Mouse (Mus musculus) heart, embryonic 12.5 days (tissue): Measurements from ENCODE around the gene Cdon. TPM values are rescaled to one million over a fixed set of nuclear protein-coding genes. Genes with fewer than 3 reads are reported as not detected.

Source experiments
- ATAC-seq: fragments of 200-750 bp; cut with Nextera tagmentation; 2 replicates; pipeline ENCODE4 v1.8.0; 2017; ENCODE audit warnings: moderate TSS enrichment, moderate library complexity; ENCODE audit not compliant: insufficient number of reproducible peaks, low FRiP score
- H3K27ac ChIP-seq: fragments of 300-500 bp; sonication (generic); 2 replicates; pipeline ENCODE4 v1.5.1; 2016; ENCODE audit warnings: mild to moderate bottlenecking, moderate library complexity; ENCODE audit not compliant: poor library complexity, severe bottlenecking
- H3K27me3 ChIP-seq: fragments of 300-500 bp; sonication (generic); replicated peaks from 2 replicates; pipeline ENCODE4 v1.6.1; 2016; ENCODE audit warnings: mild to moderate bottlenecking, moderate library complexity
- H3K36me3 ChIP-seq: fragments of 300-500 bp; sonication (generic); 2 replicates; pipeline ENCODE4 v1.6.1; 2016; ENCODE audit warnings: mild to moderate bottlenecking, moderate library complexity
- H3K4me1 ChIP-seq: fragments of 300-500 bp; sonication (generic); replicated peaks from 2 replicates; pipeline ENCODE4 v1.6.1; 2016; ENCODE audit warnings: mild to moderate bottlenecking
- H3K4me2 ChIP-seq: fragments of 300-500 bp; sonication (generic); 2 replicates; pipeline ENCODE4 v1.6.1; 2016; ENCODE audit warnings: mild to moderate bottlenecking, moderate library complexity
- H3K4me3 ChIP-seq: fragments of 300-500 bp; sonication (generic); 2 replicates; pipeline ENCODE4 v1.5.1; 2016; ENCODE audit warnings: mild to moderate bottlenecking
- H3K9ac ChIP-seq: fragments of 300-500 bp; sonication (generic); 2 replicates; pipeline ENCODE4 v1.6.1; 2016; ENCODE audit warnings: mild to moderate bottlenecking, moderate library complexity
- H3K9me3 ChIP-seq: fragments of 300-500 bp; sonication (generic); replicated peaks from 2 replicates; pipeline ENCODE4 v1.6.1; 2016; ENCODE audit warnings: mild to moderate bottlenecking, moderate library complexity
- WGBS: fragments of 180-500 bp; shearing (Covaris S2); methylation state at CpG from one replicate; pipeline ENCODE4 v1.1.7; 2016; 5-methylcytosine and 5-hydroxymethylcytosine counted together
- polyA plus RNA-seq: library from polyadenylated mRNA; unstranded; fragments of >200 nt; fragmentation: Nextera tagmentation; extraction: Ambion mirVana; gene quantifications from 2 replicates; pipeline ENCODE4 v1.2.1, GENCODE M21; 2016

The Cdon gene
- polyA plus RNA-seq, 1 experiment from 2014 or later, result 7.0 TPM

- Histone ChIP-seq H3K27me3 (0 out of 2 replicates have a peak, but pooled peaks cover 3% of the 10 kb centered on the region), H3K4me3 (no peak overlapping the region), H3K27ac (no peak overlapping the region), H3K36me3 (no peaks in the 10 kb centered on the region), H3K4me2 (no peak overlapping the region), H3K9me3 (no peaks in the 10 kb centered on the region), H3K4me1 (peaks cover 17% of the 10 kb centered on the region), H3K9ac (no peak overlapping the region)
- ATAC-seq, result no peak
- WGBS, result 59% methylated on average over 6 of the region's 6 CpGs
These were observed 121.0 kb downstream of the Cdon start for GRCm38 (mm10) chr9:35541941-35542340.

- Histone ChIP-seq H3K9ac (no peak overlapping the region), H3K9me3 (no peaks in the 10 kb centered on the region), H3K27ac (no peak overlapping the region), H3K4me1 (peaks cover 9% of the 10 kb centered on the region), H3K36me3 (no peaks in the 10 kb centered on the region), H3K4me3 (no peak overlapping the region), H3K27me3 (0 out of 2 replicates have a peak, but pooled peaks cover 3% of the 10 kb centered on the region), H3K4me2 (no peak overlapping the region)
- no peak for ATAC-seq
- WGBS, result 81% methylated on average over 14 of the region's 14 CpGs
These were observed 122.4 kb downstream of the Cdon start for GRCm38 (mm10) chr9:35543099-35543860.

GRCm38 (mm10) chr9:35544666-35545065 is 123.7 kb downstream of the Cdon start:
- no peak overlapping the region for H3K4me2 ChIP-seq
- no peak overlapping the region for H3K4me3 ChIP-seq
- 77% methylated on average over 2 of the region's 2 CpGs for WGBS
- H3K9ac ChIP-seq, result no peak overlapping the region
- H3K9me3 ChIP-seq, result no peaks in the 10 kb centered on the region
- H3K36me3 ChIP-seq, result no peaks in the 10 kb centered on the region
- no peak overlapping the region for H3K27ac ChIP-seq
- 0 out of 2 replicates have a peak, but pooled peaks cover 3% of the 10 kb centered on the region for H3K27me3 ChIP-seq
- H3K4me1 ChIP-seq, result no peaks in the 10 kb centered on the region
- ATAC-seq, result no peak

GRCm38 (mm10) chr9:35545704-35546103 is 124.8 kb downstream of the Cdon start:
- Histone ChIP-seq H3K27ac (no peak overlapping the region), H3K27me3 (0 out of 2 replicates have a peak, but pooled peaks cover 3% of the 10 kb centered on the region), H3K9ac (no peak overlapping the region), H3K36me3 (no peaks in the 10 kb centered on the region), H3K4me1 (no peaks in the 10 kb centered on the region), H3K4me3 (no peak overlapping the region), H3K9me3 (no peaks in the 10 kb centered on the region), H3K4me2 (no peak overlapping the region)
- 67% methylated on average over 12 of the region's 12 CpGs for WGBS
- ATAC-seq, result no peak

- Histone ChIP-seq H3K9ac (no peak overlapping the region), H3K9me3 (no peaks in the 10 kb centered on the region), H3K36me3 (no peaks in the 10 kb centered on the region), H3K4me1 (no peaks in the 10 kb centered on the region), H3K4me3 (no peak overlapping the region), H3K27ac (no peak overlapping the region), H3K4me2 (no peak overlapping the region), H3K27me3 (0 out of 2 replicates have a peak, but pooled peaks cover 3% of the 10 kb centered on the region)
- no peak for ATAC-seq
- WGBS, result 70% methylated on average over 9 of the region's 9 CpGs
These were observed 125.8 kb downstream of the Cdon start for GRCm38 (mm10) chr9:35546745-35547144.

- 78% methylated on average over 9 of the region's 9 CpGs for WGBS
- no peak overlapping the region for H3K4me3 ChIP-seq
- H3K4me1 ChIP-seq, result no peaks in the 10 kb centered on the region
- no peaks in the 10 kb centered on the region for H3K36me3 ChIP-seq
- no peak overlapping the region for H3K9ac ChIP-seq
- H3K9me3 ChIP-seq, result no peaks in the 10 kb centered on the region
- ATAC-seq, result no peak
- H3K27me3 ChIP-seq, result no peaks in the 10 kb centered on the region
- no peak overlapping the region for H3K27ac ChIP-seq
- H3K4me2 ChIP-seq, result no peak overlapping the region
These were observed 127.5 kb downstream of the Cdon start for GRCm38 (mm10) chr9:35548455-35548854.

- Histone ChIP-seq H3K9me3 (no peaks in the 10 kb centered on the region), H3K27me3 (0 out of 2 replicates have a peak, but pooled peaks cover 6% of the 10 kb centered on the region), H3K36me3 (peaks cover 7% of the 10 kb centered on the region), H3K9ac (no peak overlapping the region), H3K27ac (no peak overlapping the region), H3K4me3 (no peak overlapping the region), H3K4me2 (no peak overlapping the region), H3K4me1 (peaks cover 20% of the 10 kb centered on the region)
- 41% methylated on average over 12 of the region's 12 CpGs for WGBS
- ATAC-seq, result no peak
These were observed 135.7 kb downstream of the Cdon start for GRCm38 (mm10) chr9:35556494-35557102.

Other genes with a start within 250 kb of the Cdon start
- gene Dcps, start 245.1 kb upstream of the Cdon start, polyA plus RNA-seq, result 61.5 and 64.4 TPM in 2 replicates
- gene Srpr, start 221.0 kb upstream of the Cdon start, polyA plus RNA-seq, result 97.4 and 101 TPM in 2 replicates
- gene Tirap, start 220.8 kb upstream of the Cdon start, polyA plus RNA-seq, result 11.8 and 11.9 TPM in 2 replicates
- 62.2 and 67.6 TPM in 2 replicates for gene Foxred1, start 210.1 kb upstream of the Cdon start, polyA plus RNA-seq
- 26.6 and 28.5 TPM in 2 replicates for gene Fam118b, start 153.3 kb upstream of the Cdon start, polyA plus RNA-seq
- 22.1 and 24.4 TPM in 2 replicates for gene Rpusd4, start 153.3 kb upstream of the Cdon start, polyA plus RNA-seq
- gene Gm1113, start 97.1 kb downstream of the Cdon start, polyA plus RNA-seq, result not detected in 2 replicates
- 1.7 and 2.0 TPM in 2 replicates for gene Ddx25, start 137.4 kb downstream of the Cdon start, polyA plus RNA-seq
- 12.3 and 14.0 TPM in 2 replicates for gene Pus3, start 137.5 kb downstream of the Cdon start, polyA plus RNA-seq
- gene Pate2, start 149.2 kb downstream of the Cdon start, polyA plus RNA-seq, result 0.45 and 0.66 TPM in 2 replicates
- gene Hyls1, start 149.3 kb downstream of the Cdon start, polyA plus RNA-seq, result 13.6 and 14.9 TPM in 2 replicates
- gene Pate4, start 190.8 kb downstream of the Cdon start, polyA plus RNA-seq, result not detected in 2 replicates
- gene Pate3, start 227.1 kb downstream of the Cdon start, polyA plus RNA-seq, result not detected in 2 replicates